Mouse (Mus musculus): Measurements from ENCODE around the gene 6030458C11Rik.
"Not testable (repeated sequence)": the region's sequence is repeated elsewhere in the genome, so short reads cannot be mapped to it uniquely, and the experiment has no call there.

The 6030458C11Rik gene

DNA sequence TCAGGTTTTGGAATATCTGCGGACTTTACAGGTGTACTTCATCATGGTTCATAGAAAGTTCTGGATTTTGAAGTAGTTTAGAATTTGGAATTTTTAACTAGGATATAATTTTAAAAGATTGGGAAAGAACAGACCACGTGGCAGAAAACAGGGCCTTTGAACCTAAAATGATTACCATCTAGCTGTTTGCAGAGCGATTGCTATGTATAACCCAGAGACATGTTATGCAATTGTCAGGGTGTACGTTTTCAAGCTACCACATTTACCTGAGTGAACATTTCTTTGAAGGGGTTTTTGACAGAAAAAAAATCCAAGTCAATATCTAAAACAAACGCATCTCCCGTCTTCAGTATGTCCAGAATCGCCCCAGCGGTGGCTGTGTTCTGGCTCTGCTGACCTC is 6.9 kb downstream of the 6030458C11Rik start:
- DNase-seq = no peak

DNA sequence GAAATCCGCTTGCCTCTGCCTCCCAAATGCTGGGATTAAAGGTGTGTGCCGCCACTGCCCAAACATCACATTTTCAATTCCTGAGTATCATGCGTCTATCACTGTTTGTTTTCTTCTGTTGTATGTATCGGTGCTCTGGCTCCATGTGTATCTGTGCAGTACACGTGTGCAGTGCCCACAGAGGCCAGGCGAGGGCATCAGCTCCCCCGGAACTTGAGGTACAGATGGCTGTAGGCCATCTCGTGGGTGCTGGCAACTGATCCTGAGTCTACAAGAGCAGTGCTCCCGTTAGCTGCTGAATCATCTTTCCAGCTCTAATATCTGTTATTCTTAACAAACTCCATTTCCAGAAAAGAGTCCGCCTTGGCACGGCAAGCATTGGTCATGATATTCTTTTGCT is 11.8 kb downstream of the 6030458C11Rik start:
- no peak for DNase-seq

GRCm38 (mm10) chr15:12809305-12809704 is 15.1 kb downstream of the 6030458C11Rik start:
- DNase-seq = no peak

DNA sequence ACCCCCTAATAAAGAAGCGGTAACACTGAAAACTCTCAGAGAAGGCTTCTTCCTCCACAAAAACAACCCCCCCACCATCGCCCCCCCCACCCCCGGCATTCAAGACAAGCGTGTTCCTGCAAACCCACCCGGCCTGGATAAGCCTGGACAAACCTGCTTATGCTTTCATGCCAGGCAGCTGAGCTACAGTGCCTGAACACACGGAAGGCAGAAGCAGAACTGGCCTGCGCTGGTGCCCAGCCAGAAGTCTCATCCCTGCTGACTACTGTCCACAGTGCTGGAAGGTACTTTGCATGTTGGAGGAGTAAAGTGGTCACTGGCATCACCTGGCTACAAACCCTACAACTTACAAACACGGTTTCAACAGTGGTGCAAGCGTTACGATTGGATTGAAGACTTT is 17.4 kb downstream of the 6030458C11Rik start:
- no peak for DNase-seq

- no peak for DNase-seq
Measured at GRCm38 (mm10) chr15:12805071-12805470, 19.4 kb downstream of the 6030458C11Rik start.

GRCm38 (mm10) chr15:12801142-12801506 is 23.3 kb downstream of the 6030458C11Rik start:
- DNase-seq = not testable (repeated sequence)

GRCm38 (mm10) chr15:12800405-12801141 is 23.9 kb downstream of the 6030458C11Rik start:
- no peak for DNase-seq

GRCm38 (mm10) chr15:12798043-12798442 is 26.4 kb downstream of the 6030458C11Rik start:
- no peak for DNase-seq

- no peak for DNase-seq
Measured at GRCm38 (mm10) chr15:12795909-12796470, 28.5 kb downstream of the 6030458C11Rik start.

GRCm38 (mm10) chr15:12795457-12795894 is 29.0 kb downstream of the 6030458C11Rik start:
- peak in 1 of 2 experiments; percentile 60 for DNase-seq

- no peak for DNase-seq
Measured at GRCm38 (mm10) chr15:12794311-12794710, 30.1 kb downstream of the 6030458C11Rik start.

- DNase-seq = no peak
Measured at GRCm38 (mm10) chr15:12789406-12789867, 35.0 kb downstream of the 6030458C11Rik start.

DNA sequence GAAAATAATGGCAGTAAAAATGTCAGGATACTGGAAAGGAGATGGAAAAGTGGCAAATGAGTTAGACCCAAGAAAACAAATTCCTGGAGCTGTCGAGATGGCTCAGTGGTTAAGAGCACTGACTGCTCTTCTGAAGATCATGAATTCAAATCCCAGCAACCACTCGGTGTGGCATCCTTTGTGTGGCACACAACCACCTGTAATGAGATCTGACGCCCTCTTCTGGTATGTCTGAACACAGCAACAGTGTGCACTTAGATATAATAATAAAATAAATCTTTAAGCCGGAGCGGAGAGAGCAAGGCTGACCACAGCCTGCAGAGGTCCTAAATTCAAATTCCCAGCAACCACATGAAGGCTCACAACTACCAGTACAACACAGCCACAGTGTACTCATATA is 35.9 kb downstream of the 6030458C11Rik start:
- DNase-seq = no peak

DNA sequence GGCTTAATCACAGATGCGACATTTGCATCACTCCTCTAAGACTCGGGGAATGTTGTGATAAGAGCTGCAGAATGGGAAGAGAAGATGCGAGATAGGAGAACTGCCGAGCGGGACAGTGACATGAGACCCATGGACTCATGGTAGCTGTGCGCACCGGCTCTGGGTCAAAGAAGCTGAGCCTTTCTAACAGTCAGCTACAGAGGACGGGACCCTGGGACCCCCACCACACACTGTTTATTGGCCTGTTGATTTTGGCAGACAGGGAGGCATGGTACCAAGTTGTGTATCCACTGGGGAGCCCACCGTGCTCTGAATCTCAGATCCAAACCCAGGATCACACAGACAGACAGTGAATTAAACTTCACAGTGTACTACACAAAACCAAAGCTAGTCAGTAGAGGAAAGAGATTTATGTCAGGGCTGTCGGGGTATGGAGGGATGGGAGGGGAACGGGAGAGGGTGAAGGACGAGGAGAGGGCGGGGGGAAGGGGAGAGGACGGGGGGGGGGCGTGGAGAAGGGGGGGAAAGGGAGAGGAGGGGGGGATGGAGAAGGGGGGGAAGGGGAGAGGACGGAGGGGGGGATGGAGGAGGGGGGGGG is 42.6 kb downstream of the 6030458C11Rik start:
- DNase-seq = no peak

DNA sequence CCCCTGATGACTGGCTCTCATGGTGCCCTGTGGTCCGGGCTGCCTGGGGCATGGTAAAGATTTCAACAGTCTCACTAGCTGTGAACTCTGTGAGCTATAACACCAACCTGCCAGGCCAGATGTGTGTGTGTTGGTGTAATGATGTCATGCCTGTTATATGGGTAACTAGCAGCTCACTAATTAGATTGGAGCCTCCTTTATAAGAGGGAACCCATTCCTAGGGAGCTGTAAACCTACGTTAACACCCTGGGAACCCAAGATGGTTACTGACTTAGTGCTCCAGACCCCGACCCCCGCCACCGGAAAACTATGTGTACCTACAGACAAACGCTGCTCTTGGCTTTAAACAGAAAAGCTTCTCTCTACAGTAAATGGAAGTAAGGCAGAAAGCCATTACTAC is 43.2 kb downstream of the 6030458C11Rik start:
- DNase-seq = no peak

DNA sequence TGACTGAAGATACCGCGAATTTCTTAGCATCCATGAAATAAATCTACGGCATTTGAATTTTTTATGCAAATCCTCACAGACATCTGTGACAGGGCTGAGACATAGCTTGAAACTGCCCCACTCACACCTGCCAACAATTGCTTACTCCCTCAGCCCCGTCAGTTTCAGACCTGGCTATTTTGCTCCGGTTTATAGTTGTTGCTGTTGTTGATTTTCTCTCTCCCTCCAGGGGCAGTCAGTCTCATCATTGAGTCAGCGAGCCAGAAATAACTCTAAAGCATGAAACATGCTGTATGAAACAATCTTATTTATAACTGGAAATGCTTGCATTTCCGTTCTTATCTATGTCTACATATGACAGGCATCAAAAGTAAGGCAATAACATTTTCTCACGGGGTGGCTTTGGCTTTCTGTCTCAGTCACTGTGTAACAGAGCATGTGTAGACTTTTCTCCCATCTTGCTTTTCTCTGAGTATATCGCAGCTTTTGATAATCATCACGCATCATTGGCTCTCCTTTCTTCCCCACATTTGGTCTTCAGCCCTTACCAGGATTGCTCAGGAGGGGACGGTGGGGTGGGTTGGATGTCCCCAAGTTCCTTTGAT is 50.2 kb downstream of the 6030458C11Rik start:
- no peak for DNase-seq

- no peak for DNase-seq
Measured at GRCm38 (mm10) chr15:12770958-12771357, 53.5 kb downstream of the 6030458C11Rik start.

- DNase-seq = no peak
Measured at GRCm38 (mm10) chr15:12766848-12767247, 57.6 kb downstream of the 6030458C11Rik start.

DNA sequence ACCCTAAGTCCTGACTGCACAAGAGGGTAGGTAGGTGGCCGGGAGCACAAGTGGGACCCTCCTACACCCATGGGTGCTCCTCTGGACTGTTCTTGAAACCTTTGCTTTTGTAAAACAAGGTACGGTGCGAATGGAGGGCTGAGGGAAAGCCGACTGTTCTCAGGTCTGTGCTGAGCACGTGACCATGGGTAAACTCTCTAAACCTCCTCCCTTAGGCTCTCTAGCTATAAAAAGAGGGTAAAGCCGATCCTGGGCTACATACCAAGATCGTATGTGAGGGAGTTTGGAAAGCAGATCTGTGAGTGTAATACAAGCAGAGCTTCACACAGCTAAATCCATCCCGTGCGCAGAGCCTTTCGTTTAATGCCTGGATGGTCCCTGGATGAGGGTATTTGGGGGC is 61.3 kb downstream of the 6030458C11Rik start:
- DNase-seq = no peak

- no peak for DNase-seq
Measured at GRCm38 (mm10) chr15:12762258-12762913, 62.1 kb downstream of the 6030458C11Rik start.

DNA sequence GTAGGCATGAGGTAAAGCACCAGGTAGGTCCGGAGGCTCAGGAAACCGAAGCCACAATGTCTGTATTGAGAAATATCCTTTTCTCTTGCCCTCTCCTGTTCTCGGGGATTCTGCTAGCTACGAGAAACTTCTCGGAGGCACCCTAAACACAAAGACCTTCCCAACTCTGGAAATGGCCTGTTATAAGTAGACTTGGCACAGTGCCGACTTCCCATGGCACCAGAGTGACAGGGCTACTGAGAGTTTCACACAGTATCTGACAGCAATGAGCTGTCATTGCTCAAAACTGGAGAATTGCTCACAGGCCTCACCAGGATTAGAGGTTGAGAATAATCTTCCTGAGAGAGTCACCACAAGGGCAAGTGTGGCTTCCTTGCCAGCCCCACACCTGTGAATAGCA is 63.7 kb downstream of the 6030458C11Rik start:
- no peak for DNase-seq

DNA sequence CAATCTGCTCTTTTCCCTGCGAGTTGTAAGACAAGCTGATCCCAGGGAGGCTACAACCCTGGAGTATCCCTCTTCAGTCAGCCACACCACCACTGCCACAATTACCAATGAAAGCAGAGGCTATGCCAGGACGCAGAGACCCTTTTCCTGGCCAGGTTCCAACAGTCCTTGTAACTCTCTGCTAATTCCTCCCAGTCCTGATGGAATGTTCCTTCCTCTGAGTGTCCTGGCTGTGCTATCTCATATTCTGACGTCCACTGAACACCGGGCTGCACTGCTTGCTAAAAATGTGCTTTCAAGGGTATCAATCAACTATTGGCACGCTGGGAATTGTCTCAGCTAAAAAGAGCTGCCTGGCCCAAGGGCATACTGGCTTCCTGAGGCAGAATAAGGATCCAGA is 66.0 kb downstream of the 6030458C11Rik start:
- DNase-seq = no peak

Measured in lung, adult 18-20 months (tissue).